Mouse (Mus musculus) liver, postnatal 0 days (tissue): Measurements from ENCODE around the gene Galnt10. TPM values are rescaled to one million over a fixed set of nuclear protein-coding genes. Genes with fewer than 3 reads are reported as not detected.
A peak's percentile ranks its signal among the peaks of the same experiment; 100 is the strongest.

Source experiments
- ATAC-seq: fragments of 200-750 bp; cut with Nextera tagmentation; 2 replicates; pipeline ENCODE4 v1.8.0; 2017; ENCODE audit warnings: mild to moderate bottlenecking, moderate library complexity
- DNase-seq: peaks from one replicate; pipeline ENCODE4 v3.0.0-alpha.2; 2016
- H3K27ac ChIP-seq: fragments of 300-500 bp; sonication (generic); 2 replicates; pipeline ENCODE4 v1.5.1; 2014; ENCODE audit warnings: antibody characterized with exemption, moderate library complexity, mild to moderate bottlenecking, low read depth
- H3K27me3 ChIP-seq: fragments of 300-500 bp; sonication (generic); 2 replicates; pipeline ENCODE4 v1.6.1; 2014; ENCODE audit warnings: low read length, control low read depth, mixed read lengths; ENCODE audit not compliant: insufficient read depth
- H3K36me3 ChIP-seq: fragments of 300-500 bp; sonication (generic); replicated peaks from 2 replicates; pipeline ENCODE4 v1.6.1; 2014; ENCODE audit warnings: mild to moderate bottlenecking, control low read depth, low read length, moderate library complexity, mixed read lengths; ENCODE audit not compliant: insufficient read depth
- H3K4me1 ChIP-seq: fragments of 300-500 bp; sonication (generic); 2 replicates; pipeline ENCODE4 v1.6.1; 2014; ENCODE audit warnings: antibody characterized with exemption, mild to moderate bottlenecking, control low read depth; ENCODE audit not compliant: insufficient read depth
- H3K4me2 ChIP-seq: fragments of 300-500 bp; sonication (generic); 2 replicates; pipeline ENCODE4 v1.6.1; 2014; ENCODE audit warnings: low read depth, mild to moderate bottlenecking, low read length, moderate library complexity, mixed read lengths
- H3K4me3 ChIP-seq: fragments of 300-500 bp; sonication (generic); 2 replicates; pipeline ENCODE4 v1.5.1; 2014; ENCODE audit warnings: low read depth, low read length
- H3K9ac ChIP-seq: fragments of 300-500 bp; sonication (generic); replicated peaks from 2 replicates; pipeline ENCODE4 v1.6.1; 2014; ENCODE audit warnings: mild to moderate bottlenecking, moderate library complexity
- H3K9me3 ChIP-seq: fragments of 300-500 bp; sonication (generic); 2 replicates; pipeline ENCODE4 v1.6.1; 2016; ENCODE audit warnings: mild to moderate bottlenecking, control low read depth, low read length, mixed read lengths
- CTCF ChIP-seq: sonication (generic); IDR thresholded peaks from 2 replicates; pipeline ENCODE4 v1.5.1; 2016; ENCODE audit warnings: antibody characterized with exemption, low read depth
- EP300 ChIP-seq: IDR thresholded peaks from 2 replicates; pipeline ENCODE4 v1.6.1; 2016; ENCODE audit warnings: antibody characterized with exemption, low read depth, mild to moderate bottlenecking
- WGBS: fragments of 180-500 bp; shearing (Covaris S2); extraction: QIAGEN DNeasy Blood & Tissue Kit; methylation state at CpG from one replicate; pipeline ENCODE4 v1.1.7; 2014; ENCODE audit not compliant: insufficient replicate concordance; 5-methylcytosine and 5-hydroxymethylcytosine counted together
- polyA plus RNA-seq: library from polyadenylated mRNA; unstranded; fragments of >200 nt; fragmentation: Nextera tagmentation; extraction: Ambion mirVana; gene quantifications from 2 replicates; pipeline ENCODE4 v1.2.1, GENCODE M21; 2015

The Galnt10 gene
- polyA plus RNA-seq, 1 experiment from 2014 or later = 8.2 TPM

DNA sequence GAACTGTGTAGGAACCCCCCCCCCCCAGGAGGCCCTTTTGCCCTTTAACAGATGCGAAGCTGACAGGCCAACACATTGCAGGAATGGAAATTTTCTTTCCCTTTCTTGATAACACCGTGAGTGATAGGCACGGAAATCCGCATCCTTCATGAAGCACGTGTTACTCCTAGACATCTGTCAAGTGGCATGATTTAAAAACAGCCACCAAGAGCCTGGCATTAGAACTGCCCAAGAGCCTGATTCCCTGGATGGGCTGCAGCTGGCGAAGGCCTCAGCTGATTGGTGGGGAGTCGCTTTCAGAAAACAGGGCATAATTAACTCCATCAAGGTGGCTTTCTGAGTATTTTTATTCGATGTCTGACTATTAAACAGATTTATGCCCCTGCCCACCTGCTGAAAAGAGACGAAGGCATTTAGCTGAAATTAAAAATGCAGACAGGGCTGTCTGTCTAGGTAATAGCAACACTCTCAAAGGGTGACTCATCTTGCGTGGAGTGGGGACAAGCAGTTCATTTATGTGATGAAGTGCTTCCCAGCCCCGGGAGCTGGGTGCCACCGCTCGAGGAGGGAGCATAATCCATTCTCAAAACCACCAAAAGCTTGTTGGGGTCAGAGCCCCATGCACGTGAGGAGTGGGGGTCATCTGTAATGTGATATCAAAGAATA lies 108.4 kb downstream of the Galnt10 start:
- ATAC-seq (no peak), DNase-seq (no peak)
- Histone ChIP-seq H3K27me3 (no peaks in the 10 kb centered on the region), H3K27ac (no peak overlapping the region), H3K4me2 (no peak overlapping the region), H3K36me3 (no peaks in the 10 kb centered on the region), H3K9me3 (no peaks in the 10 kb centered on the region), H3K4me1 (no peaks in the 10 kb centered on the region), H3K4me3 (no peak overlapping the region), H3K9ac (no peak overlapping the region)
- TF ChIP-seq EP300 (no peak), CTCF (no peak)
- 91% methylated on average over 14 of the region's 14 CpGs for WGBS

DNA sequence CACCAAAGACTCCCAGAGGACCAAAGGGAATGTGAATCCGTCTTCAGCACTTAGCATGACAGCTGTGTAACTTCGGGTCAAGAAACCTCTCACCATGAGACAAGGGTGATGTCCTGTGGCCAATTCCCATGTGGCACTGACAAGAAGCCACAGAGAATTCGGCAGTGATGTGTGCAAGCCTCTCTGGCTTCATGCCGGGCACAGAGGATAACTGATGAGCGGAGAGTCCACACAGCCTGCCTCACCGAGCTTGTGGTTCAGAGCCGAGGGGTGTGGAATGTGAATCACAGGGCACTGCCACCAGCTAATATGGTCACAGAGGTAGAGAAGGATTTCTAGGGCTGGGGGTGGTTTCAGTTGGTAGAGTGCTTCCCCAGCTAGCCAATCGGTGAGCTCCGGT lies 113.4 kb downstream of the Galnt10 start:
- Histone ChIP-seq H3K9ac (no peak overlapping the region), H3K4me1 (no peaks in the 10 kb centered on the region), H3K27me3 (no peaks in the 10 kb centered on the region), H3K9me3 (no peaks in the 10 kb centered on the region), H3K4me2 (no peak overlapping the region), H3K4me3 (no peak overlapping the region), H3K36me3 (no peaks in the 10 kb centered on the region), H3K27ac (no peak overlapping the region)
- TF ChIP-seq EP300 = no peak
- no peak for TF ChIP-seq CTCF
- no peak for DNase-seq
- 86% methylated on average over 9 of the region's 9 CpGs for WGBS
- ATAC-seq = no peak

DNA sequence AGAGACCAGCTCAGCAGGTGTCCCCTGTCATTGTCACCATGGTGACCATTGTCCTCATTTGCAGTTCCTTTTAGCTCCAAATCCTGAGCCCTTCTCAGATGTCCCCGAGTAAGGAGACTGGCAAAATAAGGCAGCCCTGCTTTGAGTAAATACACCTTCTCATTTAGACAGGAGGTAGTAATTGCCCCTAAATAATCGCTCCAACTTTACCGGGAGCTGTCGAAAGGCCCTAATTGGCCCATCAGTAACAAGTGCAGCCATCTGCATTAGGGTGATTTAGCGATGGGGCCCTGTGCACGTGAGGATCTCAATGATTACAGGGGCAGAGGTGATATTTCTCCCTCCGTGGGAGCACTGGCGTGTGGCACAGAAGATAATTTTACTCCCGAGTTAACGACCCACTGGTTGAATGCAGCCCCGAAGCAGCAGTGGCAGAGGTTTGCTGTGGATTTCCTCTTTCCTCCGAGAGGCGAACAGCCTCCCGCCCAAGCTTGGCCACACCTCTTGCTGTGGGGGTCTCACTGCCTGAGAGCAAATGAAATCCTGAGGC lies 115.3 kb downstream of the Galnt10 start:
- Histone ChIP-seq H3K36me3 (no peaks in the 10 kb centered on the region), H3K4me3 (no peak overlapping the region), H3K27me3 (no peaks in the 10 kb centered on the region), H3K9ac (no peak overlapping the region), H3K4me2 (no peak overlapping the region), H3K27ac (no peak overlapping the region), H3K9me3 (no peaks in the 10 kb centered on the region), H3K4me1 (no peaks in the 10 kb centered on the region)
- 25% methylated on average over 14 of the region's 14 CpGs for WGBS
- ATAC-seq (no peak), DNase-seq (no peak)
- TF ChIP-seq CTCF (no peak), EP300 (no peak)

DNA sequence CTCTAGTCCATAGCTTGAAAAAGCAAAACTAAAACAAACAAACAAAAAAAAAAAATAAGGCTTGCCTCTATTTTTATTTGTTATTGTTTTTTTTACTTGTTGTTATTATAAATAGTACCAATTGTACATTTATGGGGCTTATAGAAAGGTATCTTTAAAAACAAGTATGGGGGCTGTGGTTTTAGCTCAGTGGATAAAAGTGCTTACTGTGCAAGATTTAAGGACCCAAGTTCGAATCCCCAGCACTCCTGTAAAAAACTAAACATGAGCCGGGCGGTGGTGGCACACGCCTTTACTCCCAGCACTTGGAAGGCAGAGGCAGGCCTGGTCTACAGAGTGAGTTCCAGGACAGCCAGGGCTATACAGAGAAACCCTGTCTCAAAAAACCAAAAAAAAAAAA lies 116.1 kb downstream of the Galnt10 start:
- no peak for TF ChIP-seq EP300
- TF ChIP-seq CTCF = no peak
- no peak overlapping the region for H3K4me2 ChIP-seq
- 0 out of 2 replicates have a peak, but pooled peaks cover under 1% of the 10 kb centered on the region for H3K4me1 ChIP-seq
- ATAC-seq = no peak
- no peak overlapping the region for H3K4me3 ChIP-seq
- H3K27ac ChIP-seq = no peak overlapping the region
- no peaks in the 10 kb centered on the region for H3K27me3 ChIP-seq
- no peak for DNase-seq
- no peaks in the 10 kb centered on the region for H3K9me3 ChIP-seq
- H3K9ac ChIP-seq = no peak overlapping the region
- WGBS = 95% methylated on average over 4 of the region's 4 CpGs
- no peaks in the 10 kb centered on the region for H3K36me3 ChIP-seq

DNA sequence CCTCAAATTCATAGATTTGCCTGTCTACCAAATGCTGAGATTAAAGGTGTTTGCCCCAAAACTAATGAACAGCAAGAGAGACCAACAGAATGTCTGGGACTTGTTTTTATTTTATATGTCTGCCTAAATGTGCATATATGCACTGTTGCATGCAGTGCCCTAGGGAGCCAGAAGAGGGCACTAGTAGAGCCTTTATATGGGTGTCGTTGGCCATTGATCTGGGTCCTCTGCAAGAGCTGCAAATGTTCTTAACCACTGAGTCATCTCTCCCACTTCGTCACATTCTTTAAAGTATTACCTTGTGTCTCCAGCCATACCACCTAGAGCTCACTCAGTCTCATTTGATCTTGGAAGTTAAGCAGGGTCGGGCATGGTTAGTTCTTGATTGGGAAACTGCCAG lies 118.9 kb downstream of the Galnt10 start:
- Histone ChIP-seq H3K4me1 (0 out of 2 replicates have a peak, but pooled peaks cover 3% of the 10 kb centered on the region), H3K36me3 (no peaks in the 10 kb centered on the region), H3K4me2 (no peak overlapping the region), H3K9me3 (no peaks in the 10 kb centered on the region), H3K4me3 (no peak overlapping the region), H3K27ac (no peak overlapping the region), H3K9ac (no peak overlapping the region), H3K27me3 (no peaks in the 10 kb centered on the region)
- ATAC-seq (no peak), DNase-seq (no peak)
- TF ChIP-seq EP300 (no peak), CTCF (peak; percentile 49)
- WGBS = 88% methylated on average over 3 of the region's 3 CpGs

DNA sequence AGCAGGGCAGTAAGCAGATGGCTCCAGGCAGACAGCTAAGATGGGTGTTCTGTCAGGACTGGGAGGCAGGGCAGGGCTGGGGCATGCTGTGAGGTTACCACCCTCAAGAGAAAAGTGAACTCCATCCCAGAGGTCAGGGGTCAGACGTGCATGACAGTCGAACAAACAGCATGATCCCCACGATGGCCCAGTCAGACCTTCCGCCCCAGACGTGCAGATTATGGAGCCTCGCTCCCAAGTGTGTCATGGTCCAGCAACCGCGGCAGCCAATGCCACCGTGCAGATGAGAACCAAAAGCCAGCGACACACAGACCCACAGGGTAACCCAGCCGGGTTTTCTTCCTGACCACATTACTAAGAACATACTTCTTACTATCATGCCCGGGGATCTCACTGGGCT lies 121.4 kb downstream of the Galnt10 start:
- peaks cover 3% of the 10 kb centered on the region; the same call in 1 of the 2 replicates for H3K36me3 ChIP-seq

More for the DNA sequence above, 121.4 kb downstream of the Galnt10 start:
- DNase-seq = no peak
- H3K9ac ChIP-seq = no peak overlapping the region
- WGBS = 64% methylated on average over 12 of the region's 12 CpGs
- H3K27me3 ChIP-seq = no peaks in the 10 kb centered on the region
- H3K9me3 ChIP-seq = no peaks in the 10 kb centered on the region
- no peak overlapping the region for H3K27ac ChIP-seq
- 0 out of 2 replicates have a peak, but pooled peaks cover 3% of the 10 kb centered on the region for H3K4me1 ChIP-seq
- TF ChIP-seq EP300 = no peak
- TF ChIP-seq CTCF = no peak
- H3K4me2 ChIP-seq = no peak overlapping the region
- no peak for ATAC-seq
- no peak overlapping the region for H3K4me3 ChIP-seq
